Mouse (Mus musculus) kidney, adult 9 months (tissue): ENCODE data around the gene Sptlc2.

Experiments used
- DNase-seq: peaks from one replicate; pipeline ENCODE4 v3.0.0; 2022

Gene Sptlc2

GRCm38 (mm10) chr12:87388122-87388774 is at the start of gene Sptlc2:
Sptlc2 (minus strand) TSS chr12:87388355.
- peak; percentile 100 for DNase-seq

GRCm38 (mm10) chr12:87428885-87429284 is 40.7 kb upstream of the Sptlc2 start:
- no peak for DNase-seq

GRCm38 (mm10) chr12:87428295-87428694 is 40.1 kb upstream of the Sptlc2 start:
- no peak for DNase-seq

- DNase-seq = no peak
These were observed 38.3 kb upstream of the Sptlc2 start for GRCm38 (mm10) chr12:87426354-87427031.

- no peak for DNase-seq
These were observed 36.4 kb upstream of the Sptlc2 start for GRCm38 (mm10) chr12:87424516-87424915.

- no peak for DNase-seq
These were observed 35.5 kb upstream of the Sptlc2 start for GRCm38 (mm10) chr12:87423700-87424099.

- DNase-seq = no peak
These were observed 33.8 kb upstream of the Sptlc2 start for GRCm38 (mm10) chr12:87421708-87422507.

- no peak for DNase-seq
These were observed 31.9 kb upstream of the Sptlc2 start for GRCm38 (mm10) chr12:87419974-87420485.

GRCm38 (mm10) chr12:87418921-87419320 is 30.8 kb upstream of the Sptlc2 start:
- DNase-seq = no peak

GRCm38 (mm10) chr12:87416690-87417089 is 28.5 kb upstream of the Sptlc2 start:
- DNase-seq = peak; percentile 77

- DNase-seq = no peak
These were observed 27.2 kb upstream of the Sptlc2 start for GRCm38 (mm10) chr12:87415358-87415757.

- peak; percentile 72 for DNase-seq
These were observed 25.1 kb upstream of the Sptlc2 start for GRCm38 (mm10) chr12:87413179-87413790.

GRCm38 (mm10) chr12:87410999-87411398 is 22.8 kb upstream of the Sptlc2 start:
- DNase-seq = no peak

GRCm38 (mm10) chr12:87409123-87409522 is 21.0 kb upstream of the Sptlc2 start:
- no peak for DNase-seq

- peak; percentile 70 for DNase-seq
These were observed 19.9 kb upstream of the Sptlc2 start for GRCm38 (mm10) chr12:87407869-87408605.

GRCm38 (mm10) chr12:87405721-87406120 is 17.6 kb upstream of the Sptlc2 start:
- DNase-seq = no peak

GRCm38 (mm10) chr12:87405165-87405564 is 17.0 kb upstream of the Sptlc2 start:
- DNase-seq = no peak

GRCm38 (mm10) chr12:87401883-87402282 is 13.7 kb upstream of the Sptlc2 start:
- no peak for DNase-seq

- no peak for DNase-seq
These were observed 11.1 kb upstream of the Sptlc2 start for GRCm38 (mm10) chr12:87399119-87399819.

- DNase-seq = peak; percentile 66
These were observed 9.8 kb upstream of the Sptlc2 start for GRCm38 (mm10) chr12:87397811-87398417.

- DNase-seq = no peak
These were observed 9.0 kb upstream of the Sptlc2 start for GRCm38 (mm10) chr12:87397126-87397525.
